Mouse (Mus musculus) layer of hippocampus, postnatal 14 days (tissue): ENCODE measurements around the gene Stat3. TPM values are rescaled to one million over a fixed set of nuclear protein-coding genes. Genes with fewer than 3 reads are reported as not detected.

ENCODE experiments used
- DNase-seq, 2 experiments: peaks; one replicate each; pipeline ENCODE4 v3.0.0; 2021 to 2022; ENCODE audit warnings: low spot score in 2 of 2, mixed read lengths in 1 of 2
- total RNA-seq, 2 experiments: library from RNA; stranded (reverse); gene quantifications; 2 replicates each; pipeline ENCODE4 v1.2.3; 2021

The Stat3 gene
- total RNA-seq, 2 experiments from 2014 or later, result 34.9 to 36.4 TPM

DNA sequence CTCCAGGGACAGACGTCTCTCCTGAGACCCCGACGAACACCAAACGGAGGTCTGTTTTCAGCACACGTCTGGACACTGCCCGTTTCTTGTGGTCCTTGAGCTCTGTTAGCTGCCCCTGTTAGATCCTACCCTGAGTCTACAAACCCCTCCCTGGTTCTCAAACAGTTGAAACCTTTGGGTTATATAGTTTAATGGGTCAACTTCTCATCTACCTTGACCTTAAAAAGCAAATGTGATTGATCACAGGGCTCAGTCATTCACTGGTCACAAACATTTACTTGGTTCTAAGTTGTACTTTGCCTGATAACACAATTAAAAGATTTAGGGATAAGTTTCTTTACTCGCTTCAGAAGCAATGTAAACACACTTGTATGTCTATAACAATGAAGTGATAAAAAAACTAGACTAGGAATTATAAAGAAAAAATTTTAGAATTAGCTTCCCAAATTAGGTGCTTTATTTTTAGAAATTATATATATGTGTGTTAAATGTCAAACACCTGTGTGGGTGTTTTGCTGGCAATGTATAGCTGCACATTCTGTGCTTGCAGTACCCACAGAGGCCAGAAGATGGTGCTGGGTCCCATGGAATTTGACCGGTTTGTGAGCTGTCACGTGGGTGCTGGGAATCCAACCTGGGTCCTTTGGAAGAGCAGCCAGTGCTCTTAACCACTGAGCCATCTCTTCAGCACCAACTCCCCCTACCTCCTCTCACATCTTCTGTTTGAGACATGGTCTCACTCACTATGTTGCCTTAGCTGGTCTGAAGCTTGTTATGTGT, 102.2 kb downstream of the Stat3 start:
- DNase-seq, result no peak

Other genes with a start within 250 kb of the Stat3 start
- 1 to 10 TPM in 1 of 2 experiments, under 1 TPM in 1; 0.17 to 1.2 TPM for gene Zfp385c, start 247.1 kb downstream of the Stat3 start, total RNA-seq
- 1 to 10 TPM in 1 of 2 experiments, under 1 TPM in 1; 0.93 to 1.4 TPM for gene Dhx58, start 235.3 kb downstream of the Stat3 start, total RNA-seq
- gene Kat2a, start 227.1 kb downstream of the Stat3 start, total RNA-seq, result 10 to 100 TPM; 54.5 to 59.7 TPM
- not detected for gene Hspb9, start 225.7 kb downstream of the Stat3 start, total RNA-seq
- gene Rab5c, start 201.3 kb downstream of the Stat3 start, total RNA-seq, result 100 to 1,000 TPM; 145 to 150 TPM
- gene Kcnh4, start 179.6 kb downstream of the Stat3 start, total RNA-seq, result 1 to 10 TPM; 1.0 to 1.3 TPM
- not detected for gene Hcrt, start 176.6 kb downstream of the Stat3 start, total RNA-seq
- gene Ghdc, start 168.6 kb downstream of the Stat3 start, total RNA-seq, result 1 to 10 TPM; 7.0 to 8.7 TPM
- gene Stat5b, start 88.8 kb downstream of the Stat3 start, total RNA-seq, result 10 to 100 TPM; 12.5 to 16.2 TPM
- 1 to 10 TPM; 4.4 to 5.1 TPM for gene Stat5a, start 80.2 kb downstream of the Stat3 start, total RNA-seq
- 10 to 100 TPM; 16.3 to 21.5 TPM for gene Cavin1, start 31.3 kb upstream of the Stat3 start, total RNA-seq
- 100 to 1,000 TPM; 451 to 457 TPM for gene Atp6v0a1, start 69.9 kb upstream of the Stat3 start, total RNA-seq
- 10 to 100 TPM in 1 of 2 experiments, 1 to 10 TPM in 1; 9.3 to 10.3 TPM for gene Naglu, start 130.5 kb upstream of the Stat3 start, total RNA-seq
- under 1 TPM; 0.38 to 0.81 TPM for gene Hsd17b1, start 138.9 kb upstream of the Stat3 start, total RNA-seq
- gene Coasy, start 143.0 kb upstream of the Stat3 start, total RNA-seq, result 10 to 100 TPM; 32.6 to 35.7 TPM
- gene Mlx, start 147.7 kb upstream of the Stat3 start, total RNA-seq, result 10 to 100 TPM; 46.3 to 49.6 TPM
- gene Psmc3ip, start 155.9 kb upstream of the Stat3 start, total RNA-seq, result 1 to 10 TPM; 2.7 to 4.9 TPM
- gene Retreg3, start 180.4 kb upstream of the Stat3 start, total RNA-seq, result 10 to 100 TPM; 57.1 to 61.1 TPM
- 10 to 100 TPM; 48.9 to 52.6 TPM for gene Tubg1, start 180.4 kb upstream of the Stat3 start, total RNA-seq
- 10 to 100 TPM; 36.7 to 41.0 TPM for gene Tubg2, start 216.4 kb upstream of the Stat3 start, total RNA-seq
- 100 to 1,000 TPM; 137 to 149 TPM for gene Cntnap1, start 231.0 kb upstream of the Stat3 start, total RNA-seq
- 10 to 100 TPM; 14.2 to 16.1 TPM for gene Plekhh3, start 231.8 kb upstream of the Stat3 start, total RNA-seq
- gene Ccr10, start 235.9 kb upstream of the Stat3 start, total RNA-seq, result under 1 TPM in 1 of 2 experiments, not detected in 1; 0.18 TPM